Mouse (Mus musculus) MEL (cell line): ENCODE results near the gene Slc35d1. TPM values are rescaled to one million over a fixed set of nuclear protein-coding genes. Genes with fewer than 3 reads are reported as not detected.
A peak's percentile ranks its signal among the peaks of the same experiment; 100 is the strongest.

Source experiments
- DNase-seq: peaks from one replicate; pipeline ENCODE4 v3.0.0; 2011; ENCODE audit warnings: low read depth, low spot score
- H3K27ac ChIP-seq: 2 replicates; pipeline ENCODE4 v1.5.1; 2012; ENCODE audit warnings: low read depth, mild to moderate bottlenecking, control low read depth, low read length, moderate library complexity; ENCODE audit not compliant: control insufficient read depth
- H3K27me3 ChIP-seq, 2 experiments: fragments of 150-350 bp in 1 of 2; sonication (generic) in 1 of 2; 2 replicates each; pipeline ENCODE4 v1.6.1; 2012; ENCODE audit warnings: low read length in 2 of 2, mild to moderate bottlenecking in 2 of 2, improper control_type of control experiment in 1 of 2, moderate library complexity in 1 of 2; ENCODE audit not compliant: insufficient read depth in 2 of 2, control insufficient read depth in 1 of 2
- H3K36me3 ChIP-seq, 2 experiments: 2 replicates each; pipeline ENCODE4 v1.6.1; 2012 to 2014; ENCODE audit warnings: low read length in 2 of 2, improper control_type of control experiment in 1 of 2, inconsistent platforms in 1 of 2, mild to moderate bottlenecking in 1 of 2; ENCODE audit not compliant: insufficient read depth in 2 of 2, control insufficient read depth in 1 of 2
- H3K4me1 ChIP-seq, 2 experiments: fragments of 150-350 bp in 1 of 2; sonication (generic) in 1 of 2; 2 replicates each; pipeline ENCODE4 v1.6.1; 2012; ENCODE audit warnings: low read length in 2 of 2, improper control_type of control experiment in 1 of 2, mild to moderate bottlenecking in 1 of 2; ENCODE audit not compliant: insufficient read depth in 2 of 2, control insufficient read depth in 1 of 2
- H3K4me3 ChIP-seq, 2 experiments: fragments of 150-350 bp in 1 of 2; sonication (generic) in 1 of 2; 2 replicates each; pipeline ENCODE4 v1.5.1; 2012; ENCODE audit warnings: low read depth in 2 of 2, low read length in 2 of 2, mild to moderate bottlenecking in 2 of 2, moderate library complexity in 2 of 2, control low read depth in 1 of 2, improper control_type of control experiment in 1 of 2; ENCODE audit not compliant: control insufficient read depth in 1 of 2, insufficient read depth in 1 of 2
- H3K79me2 ChIP-seq: 2 replicates; pipeline ENCODE4 v1.6.1; 2012; ENCODE audit warnings: mild to moderate bottlenecking, low read length, moderate library complexity; ENCODE audit not compliant: control insufficient read depth, poor library complexity, insufficient read depth
- H3K9ac ChIP-seq: 2 replicates; pipeline ENCODE4 v1.6.1; 2012; ENCODE audit warnings: low read depth, mild to moderate bottlenecking, control low read depth, low read length, moderate library complexity; ENCODE audit not compliant: control insufficient read depth, poor library complexity, severe bottlenecking
- H3K9me3 ChIP-seq: fragments of 150-350 bp; sonication (generic); replicated peaks from 2 replicates; pipeline ENCODE4 v1.6.1; 2012; ENCODE audit warnings: mild to moderate bottlenecking, low read length, improper control_type of control experiment, moderate library complexity; ENCODE audit not compliant: insufficient read depth
- BHLHE40 ChIP-seq: IDR thresholded peaks from 2 replicates; pipeline ENCODE4 v1.6.1; 2012; ENCODE audit warnings: low read depth, mild to moderate bottlenecking, inconsistent platforms, low read length, improper control_type of control experiment, borderline replicate concordance
- ELF1 ChIP-seq: IDR thresholded peaks from 2 replicates; pipeline ENCODE4 v1.6.1; 2014; ENCODE audit warnings: low read depth, mild to moderate bottlenecking, inconsistent platforms, low read length, improper control_type of control experiment, moderate library complexity
- ETS1 ChIP-seq: IDR thresholded peaks from 2 replicates; pipeline ENCODE4 v1.6.1; 2012; ENCODE audit warnings: low read depth, mild to moderate bottlenecking, inconsistent platforms, low read length, improper control_type of control experiment, moderate library complexity
- GATA1 ChIP-seq: IDR thresholded peaks from 2 replicates; pipeline ENCODE4 v1.6.1; 2011; ENCODE audit warnings: low read depth, low read length, improper control_type of control experiment
- MAFK ChIP-seq: IDR thresholded peaks from 2 replicates; pipeline ENCODE4 v1.6.1; 2011; ENCODE audit warnings: low read depth, mild to moderate bottlenecking, low read length, improper control_type of control experiment, borderline replicate concordance
- MEF2A ChIP-seq: IDR thresholded peaks from 2 replicates; pipeline ENCODE4 v1.6.1; 2014; ENCODE audit warnings: low read depth, mild to moderate bottlenecking, inconsistent platforms, low read length, improper control_type of control experiment; ENCODE audit not compliant: poor library complexity, insufficient replicate concordance, severe bottlenecking; ENCODE audit errors: extremely low read depth
- MXI1 ChIP-seq: IDR thresholded peaks from 2 replicates; pipeline ENCODE4 v1.6.1; 2011; ENCODE audit warnings: mild to moderate bottlenecking, low read depth, low read length, improper control_type of control experiment
- POLR2A ChIP-seq, 2 experiments: IDR thresholded peaks; 2 replicates each; pipeline ENCODE4 v1.6.1; 2011 to 2012; ENCODE audit warnings: low read length in 2 of 2, mild to moderate bottlenecking in 2 of 2, control low read depth in 1 of 2, improper control_type of control experiment in 1 of 2, low read depth in 1 of 2, moderate library complexity in 1 of 2; ENCODE audit not compliant: control insufficient read depth in 1 of 2, insufficient read depth in 1 of 2, poor library complexity in 1 of 2
- POLR2AphosphoS5 ChIP-seq: IDR thresholded peaks from 2 replicates; pipeline ENCODE4 v1.6.1; 2012; ENCODE audit warnings: low read depth, borderline replicate concordance, mild to moderate bottlenecking, inconsistent platforms, low read length, moderate library complexity, mixed read lengths
- TBP ChIP-seq: IDR thresholded peaks from 2 replicates; pipeline ENCODE4 v1.8.0; 2011; ENCODE audit warnings: low read depth, low read length, improper control_type of control experiment
- ZC3H11A ChIP-seq: IDR thresholded peaks from 2 replicates; pipeline ENCODE4 v1.6.1; 2012; ENCODE audit warnings: low read depth, mild to moderate bottlenecking, inconsistent platforms, low read length, improper control_type of control experiment
- ZKSCAN1 ChIP-seq: IDR thresholded peaks from 2 replicates; pipeline ENCODE4 v1.6.1; 2012; ENCODE audit warnings: low read depth, mild to moderate bottlenecking, inconsistent platforms, low read length, improper control_type of control experiment, moderate library complexity
- polyA plus RNA-seq, 2 experiments: library from polyadenylated mRNA; stranded (reverse) in 1 of 2; unstranded in 1 of 2; fragments of >175 nt in 1 of 2; fragments of >200 nt in 1 of 2; gene quantifications; 2 replicates each; pipeline versions ENCODE4 v1.2.1 to v1.2.4; 2012; ENCODE audit warnings: low replicate concordance in 2 of 2, low read depth in 1 of 2; ENCODE audit not compliant: insufficient read length in 2 of 2, insufficient read depth in 1 of 2, missing spikeins in 1 of 2
- total RNA-seq: library from RNA; depleted of rRNA; stranded (reverse); fragments of 300-350 nt; gene quantifications from 2 replicates; pipeline ENCODE4 v1.2.3, GENCODE M21; 2012; rRNA removed

Gene Slc35d1
- total and polyA plus RNA-seq, 3 experiments: 5.0 to 33.7 (median 10.0) TPM

- Histone ChIP-seq H3K4me1 (peaks cover 13 to 14% of the 10 kb centered on the region in 2 experiments), H3K36me3 (peaks cover 0 to 34% of the 10 kb centered on the region in 2 experiments; a peak in 2 of 4 replicates), H3K27ac (peak overlapping the region; percentile 70)
- TF ChIP-seq MAFK: no peak
- TF ChIP-seq POLR2A (IDR thresholded peaks at IDR 0.05; ENCODE audit: control insufficient read depth in 1 of 2, insufficient read depth in 1 of 2, low read depth in 1 of 2, low read length in 2 of 2, poor library complexity in 1 of 2): no peak
- TF ChIP-seq MEF2A: no peak
- 0 out of 2 replicates have a peak, but pooled peaks have one; percentile 38 for TF ChIP-seq ETS1
- TF ChIP-seq TBP: 0 out of 2 replicates have a peak, but pooled peaks have one; percentile 16
- no peak for TF ChIP-seq BHLHE40
- no peak for TF ChIP-seq POLR2AphosphoS5
- TF ChIP-seq ELF1: no peak
- no peak for TF ChIP-seq ZC3H11A
- peak; percentile 36; the same call in 1 of the 2 replicates for TF ChIP-seq MXI1
- TF ChIP-seq ZKSCAN1: no peak
- peak; percentile 65; the same call in 1 of the 2 replicates for TF ChIP-seq GATA1
- TF ChIP-seq, all 39 proteins: peak for 4
- Histone ChIP-seq H3K79me2 (peaks cover 31% of the 10 kb centered on the region), H3K9me3 (no peaks in the 10 kb centered on the region), H3K9ac (peak overlapping the region; percentile 99), H3K27me3 (no peaks in the 10 kb centered on the region), H3K4me3 (peak overlapping the region; percentile 53 to 77)
- peak; percentile 74 for DNase-seq
Measured at GRCm38 (mm10) chr4:103120874-103121389, 94.0 kb downstream of the Slc35d1 start.

Other genes with a start within 250 kb of the Slc35d1 start
- not detected in 2 replicates for gene Tctex1d1, start 236.6 kb downstream of the Slc35d1 start, total RNA-seq
- not detected for gene Tctex1d1, start 236.6 kb downstream of the Slc35d1 start, polyA plus RNA-seq
- not detected in 2 replicates for gene Insl5, start 188.3 kb downstream of the Slc35d1 start, total RNA-seq
- not detected for gene Insl5, start 188.3 kb downstream of the Slc35d1 start, polyA plus RNA-seq
- 18.7 and 27.0 TPM in 2 replicates for gene Mier1, start 100.8 kb downstream of the Slc35d1 start, total RNA-seq
- 10 to 100 TPM; 22.3 to 41.1 TPM for gene Mier1, start 100.8 kb downstream of the Slc35d1 start, polyA plus RNA-seq
- gene Wdr78, start 100.6 kb downstream of the Slc35d1 start, total RNA-seq: 0.77 and 1.1 TPM in 2 replicates
- gene Wdr78, start 100.6 kb downstream of the Slc35d1 start, polyA plus RNA-seq: 1 to 10 TPM in 1 of 2 experiments, not detected in 1; 1.2 TPM
- not detected in 2 replicates for gene 4921539E11Rik, start 75.7 kb upstream of the Slc35d1 start, total RNA-seq
- gene 4921539E11Rik, start 75.7 kb upstream of the Slc35d1 start, polyA plus RNA-seq: not detected
- 10.4 and 13.0 TPM in 2 replicates for gene Oma1, start 98.6 kb upstream of the Slc35d1 start, total RNA-seq
- gene Oma1, start 98.6 kb upstream of the Slc35d1 start, polyA plus RNA-seq: 10 to 100 TPM in 1 of 2 experiments, not detected in 1; 14.3 TPM